Mouse (Mus musculus) lung, adult 2 months (tissue): Measurements from ENCODE around the gene Ckap5.

ENCODE experiments used
- CTCF ChIP-seq: fragments of 200-500 bp; IDR thresholded peaks from 2 replicates; pipeline ENCODE4 v1.5.1; 2011; ENCODE audit warnings: mild to moderate bottlenecking, low read length, control low read depth; ENCODE audit not compliant: insufficient read depth
- POLR2A ChIP-seq: fragments of 200-500 bp; IDR thresholded peaks from 2 replicates; pipeline ENCODE4 v1.6.1; 2011; ENCODE audit warnings: low read depth, mild to moderate bottlenecking, control low read depth, low read length, borderline replicate concordance; ENCODE audit errors: extremely low read depth

DNA sequence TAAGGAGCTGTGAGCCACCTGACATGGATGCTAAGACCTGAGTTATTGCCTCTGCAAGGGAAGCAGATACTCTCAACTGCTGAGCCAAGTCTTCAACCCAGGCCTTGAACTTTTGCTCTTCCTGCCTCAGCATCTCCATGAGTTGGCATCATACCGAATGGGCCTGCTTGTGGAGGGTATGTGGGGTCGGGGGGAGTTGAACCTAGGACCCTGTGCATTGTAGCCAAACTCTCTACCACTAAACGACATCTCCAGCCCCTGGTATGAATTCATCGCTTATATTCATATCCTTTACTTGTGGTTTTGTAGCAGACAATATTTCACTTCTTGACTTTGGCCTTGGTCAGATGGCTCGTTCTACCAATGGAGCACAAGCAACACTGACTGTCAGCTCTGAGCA lies 105.3 kb downstream of the Ckap5 start:
- TF ChIP-seq POLR2A (no peak), CTCF (no peak)
